ENCODE assay signal across 34 mouse cellular contexts in genomic region chr17:55450943-55451342, GRCm38 (mm10). TPM values are rescaled to one million over a fixed set of nuclear protein-coding genes. Genes with fewer than 3 reads are reported as not detected.
"Had no signal": no experiment of that assay in that cellular context is flagged by ENCODE, and none has a peak within 500 bp of the region (broad histone marks: within the 10 kb centered on the region; RNA-seq: fewer than 3 reads in every experiment).

No protein-coding gene starts in this region.

- H3K4me1 ChIP-seq: embryonic facial prominence, embryonic 12.5 days had no signal

- H3K9me3 ChIP-seq: embryonic facial prominence, embryonic 10.5 days; embryonic facial prominence, embryonic 12.5 days; embryonic facial prominence, embryonic 13.5 days; embryonic facial prominence, embryonic 15.5 days; forebrain, embryonic 10.5 days; forebrain, embryonic 12.5 days; forebrain, embryonic 13.5 days; forebrain, embryonic 15.5 days had no signal

- H3K4me2 ChIP-seq: embryonic facial prominence, embryonic 12.5 days; embryonic facial prominence, embryonic 13.5 days; embryonic facial prominence, embryonic 15.5 days; forebrain, embryonic 12.5 days; forebrain, embryonic 13.5 days; forebrain, embryonic 15.5 days had no signal

- DNase-seq: cerebellum, adult 8-10 months; cerebellum, adult 9-10 months; cerebellum, adult 9-11 months; cerebellum, postnatal 10 days; cerebellum, postnatal 14 days; cerebellum, postnatal 25 days; cerebellum, postnatal 36 days; embryo, embryonic 11 days; forebrain, postnatal 0 days; gastrocnemius, adult 2 months; gastrocnemius, postnatal 10 days; gastrocnemius, postnatal 14 days; gastrocnemius, postnatal 25 days; gastrocnemius, postnatal 36 days; heart, adult 11 months; heart, adult 18-20 months; heart, adult 2 months had no signal

- H3K27me3 ChIP-seq: forebrain, embryonic 12.5 days; forebrain, embryonic 13.5 days; forebrain, embryonic 15.5 days had no signal

- ATAC-seq: forebrain, embryonic 13.5 days; forebrain, embryonic 14.5 days; forebrain, embryonic 15.5 days; forebrain, embryonic 16.5 days; forebrain, postnatal 0 days had no signal

- H3K27ac ChIP-seq: embryonic facial prominence, embryonic 10.5 days; embryonic facial prominence, embryonic 12.5 days; embryonic facial prominence, embryonic 13.5 days; embryonic facial prominence, embryonic 15.5 days; forebrain, embryonic 10.5 days; forebrain, embryonic 12.5 days; forebrain, embryonic 13.5 days; forebrain, embryonic 15.5 days; gastrocnemius, adult 2 months; heart, adult 2 months had no signal

- H3K9ac ChIP-seq: embryonic facial prominence, embryonic 12.5 days; embryonic facial prominence, embryonic 13.5 days; embryonic facial prominence, embryonic 15.5 days; forebrain, embryonic 12.5 days; forebrain, embryonic 13.5 days; forebrain, embryonic 15.5 days; forebrain, postnatal 0 days had no signal

- H3K36me3 ChIP-seq: embryonic facial prominence, embryonic 10.5 days; embryonic facial prominence, embryonic 12.5 days; embryonic facial prominence, embryonic 13.5 days; embryonic facial prominence, embryonic 15.5 days; forebrain, embryonic 10.5 days; forebrain, embryonic 12.5 days; forebrain, embryonic 15.5 days had no signal

- H3K4me3 ChIP-seq: embryonic facial prominence, embryonic 10.5 days; embryonic facial prominence, embryonic 12.5 days; embryonic facial prominence, embryonic 13.5 days; embryonic facial prominence, embryonic 15.5 days; erythroblast, embryonic 14.5 days; forebrain, embryonic 10.5 days; forebrain, embryonic 12.5 days; forebrain, embryonic 13.5 days; forebrain, embryonic 15.5 days; gastrocnemius, adult 2 months; heart, adult 2 months had no signal

RNA-seq across cellular contexts. Expression of gene St6gal2, which starts 5.8 kb away (rescaled TPM):
- total RNA-seq: common myeloid progenitor, adult 5-6 weeks; gastrocnemius, adult 18-20 months; gastrocnemius, adult 2 months; gastrocnemius, adult 8-10 months; gastrocnemius, postnatal 14 days; gastrocnemius, postnatal 25 days; gastrocnemius, postnatal 36 days; granulocyte monocyte progenitor cell, adult 5-6 weeks; heart, adult 18-20 months; heart, adult 2 months; heart, adult 8-10 months had no signal
- polyA plus RNA-seq: erythroblast, embryonic 14.5 days; gonadal fat pad, adult 2 months; heart, adult 2 months had no signal
